Mouse (Mus musculus) gastrocnemius, postnatal 36 days (tissue): Measurements from ENCODE around the gene Tmem164. TPM values are rescaled to one million over a fixed set of nuclear protein-coding genes. Genes with fewer than 3 reads are reported as not detected.
A peak's percentile ranks its signal among the peaks of the same experiment; 100 is the strongest.

Source experiments
- DNase-seq, 2 experiments: peaks; one replicate each; pipeline ENCODE4 v3.0.0; 2022
- intact Hi-C: fragments of 180-260 bp; cut with DNase I; formaldehyde crosslinking; loops from one replicate; pipeline ENCODE4 v1.15.1; 2025
- total RNA-seq, 2 experiments: library from RNA; stranded (reverse); gene quantifications; 2 replicates each; pipeline ENCODE4 v1.2.3; 2021

Tmem164 gene
- total RNA-seq, 2 experiments from 2014 or later, result 2.4 to 2.6 TPM

GRCm38 (mm10) chrX:142737719-142738118 lies 56.5 kb downstream of the Tmem164 start:
- DNase-seq, result peak; percentile 13 to 41
- intact Hi-C loops, result no loop called here

- no peak for DNase-seq
- intact Hi-C loops, result no loop called here
Observed at GRCm38 (mm10) chrX:142747428-142747827, 66.2 kb downstream of the Tmem164 start.

- intact Hi-C loops, result no loop called here
Observed at GRCm38 (mm10) chrX:142748574-142748973, 67.4 kb downstream of the Tmem164 start.

GRCm38 (mm10) chrX:142750775-142751174 lies 69.6 kb downstream of the Tmem164 start:
- intact Hi-C loops, result no loop called here
- no peak for DNase-seq

More at GRCm38 (mm10) chrX:142748574-142748973, 67.4 kb downstream of the Tmem164 start:
- DNase-seq, result no peak

DNA sequence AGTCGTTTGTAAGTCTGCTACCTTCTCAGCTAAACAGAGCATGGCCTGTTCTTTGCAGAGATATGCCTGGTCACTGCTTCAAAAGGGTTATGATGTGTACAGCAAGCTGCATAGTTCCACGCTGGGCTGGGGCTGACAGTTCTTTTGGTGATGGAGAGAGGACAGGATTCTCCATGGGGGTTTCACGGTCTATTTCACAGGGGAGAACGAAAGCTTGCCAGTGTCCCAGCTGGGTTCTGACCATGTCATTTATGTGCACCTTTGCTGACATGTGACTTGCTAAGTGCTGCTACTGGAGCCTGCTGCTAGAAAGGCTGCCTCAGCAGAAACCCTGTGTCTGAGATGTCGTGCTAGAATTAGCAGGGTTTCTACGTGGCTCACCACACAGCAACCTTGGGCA lies 74.3 kb downstream of the Tmem164 start:
- no peak for DNase-seq
- intact Hi-C loops, result no loop called here

- intact Hi-C loops, result no loop called here
- no peak for DNase-seq
Observed at GRCm38 (mm10) chrX:142760415-142760814, 79.2 kb downstream of the Tmem164 start.

DNA sequence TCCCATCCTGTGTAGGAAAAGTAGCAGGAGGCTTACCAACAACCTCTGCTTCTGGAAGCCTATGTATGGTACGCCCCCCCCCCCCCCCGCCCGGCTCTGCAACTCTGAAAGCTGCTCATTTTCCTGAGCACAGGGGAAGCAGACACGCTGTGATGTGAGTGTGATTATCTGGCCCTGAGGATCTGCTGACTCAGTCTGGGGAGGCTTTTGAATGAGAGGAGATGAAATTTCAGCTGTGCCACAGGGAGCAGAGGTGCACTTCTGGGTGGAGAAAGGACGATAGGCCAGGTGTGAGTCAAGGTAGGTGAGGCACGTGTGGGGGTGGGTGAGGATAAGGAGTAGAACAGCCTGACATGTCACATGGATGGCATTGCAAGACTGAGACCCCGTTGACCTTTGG lies 82.1 kb downstream of the Tmem164 start:
- intact Hi-C loops, result no loop called here
- no peak for DNase-seq

GRCm38 (mm10) chrX:142769698-142770097 lies 88.5 kb downstream of the Tmem164 start:
- intact Hi-C loops, result no loop called here
- DNase-seq, result no peak

DNA sequence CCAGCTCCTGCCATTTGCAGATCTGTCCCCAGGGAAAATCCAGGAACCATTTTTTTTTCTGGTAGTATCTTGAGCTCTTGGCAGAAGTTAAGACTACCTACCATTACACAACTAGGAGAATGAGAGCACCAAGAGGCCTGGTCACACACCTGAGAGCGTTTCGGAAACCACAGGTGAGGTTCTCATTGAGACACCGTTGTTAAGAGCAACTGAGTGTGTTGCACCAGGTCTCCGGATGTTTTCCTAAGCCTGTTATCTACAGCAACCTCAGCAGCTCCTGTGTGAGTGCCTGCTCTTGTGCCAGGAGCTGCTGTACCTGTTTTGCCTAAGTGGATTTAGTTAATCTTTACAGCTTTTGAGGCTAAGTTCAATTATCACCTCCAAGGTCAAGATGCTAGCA lies 92.5 kb downstream of the Tmem164 start:
- DNase-seq, result no peak
- intact Hi-C loops, result no loop called here

DNA sequence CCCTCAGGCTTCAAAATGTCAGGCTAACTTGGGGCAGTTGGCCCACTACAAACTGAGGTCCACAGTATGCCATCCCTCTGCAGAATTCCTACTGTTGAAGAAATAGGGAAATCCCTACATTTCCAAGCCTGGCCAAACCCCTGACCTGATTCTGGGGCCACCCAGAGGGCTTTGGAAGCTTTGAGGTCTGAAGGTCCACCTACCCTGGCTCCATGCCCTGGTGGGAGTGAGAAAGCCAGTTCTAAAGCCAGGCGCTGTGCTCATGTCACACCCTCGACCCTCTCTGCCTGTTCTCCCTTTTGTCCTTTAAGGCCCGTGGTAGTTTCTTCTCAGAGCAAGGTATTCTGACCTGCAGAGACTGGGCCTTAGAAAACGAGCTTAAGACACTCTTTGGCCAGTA lies 94.9 kb downstream of the Tmem164 start:
- DNase-seq, result no peak
- intact Hi-C loops, result no loop called here

DNA sequence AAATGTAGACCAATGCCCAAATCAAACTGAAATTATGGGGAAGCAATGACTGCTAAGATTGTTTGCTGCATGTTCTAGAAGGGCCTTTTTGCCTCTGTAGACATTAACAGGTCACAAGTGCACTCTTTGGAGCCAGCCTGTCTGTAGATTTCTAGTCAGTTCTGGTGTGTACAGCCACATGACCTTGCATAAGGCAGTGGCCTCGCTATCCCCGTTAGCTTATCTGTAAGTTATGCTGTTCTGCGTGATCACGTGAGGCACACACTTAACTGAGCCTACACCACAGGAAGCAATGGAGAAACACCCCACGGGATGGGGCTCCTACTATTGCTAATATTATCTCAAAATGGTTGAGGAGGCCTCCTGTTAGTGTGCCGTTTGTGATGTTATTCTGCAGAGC lies 97.4 kb downstream of the Tmem164 start:
- intact Hi-C loops, result no loop called here
- DNase-seq, result no peak

- intact Hi-C loops, result no loop called here
- DNase-seq, result no peak
Observed at GRCm38 (mm10) chrX:142786160-142787052, 105.2 kb downstream of the Tmem164 start.

- no peak for DNase-seq
- intact Hi-C loops, result no loop called here
Observed at GRCm38 (mm10) chrX:142792185-142792584, 111.0 kb downstream of the Tmem164 start.

GRCm38 (mm10) chrX:142794069-142794610 lies 112.9 kb downstream of the Tmem164 start:
- intact Hi-C loops, result no loop called here
- DNase-seq, result no peak

- no peak for DNase-seq
- intact Hi-C loops, result no loop called here
Observed at GRCm38 (mm10) chrX:142804596-142804995, 123.4 kb downstream of the Tmem164 start.

DNA sequence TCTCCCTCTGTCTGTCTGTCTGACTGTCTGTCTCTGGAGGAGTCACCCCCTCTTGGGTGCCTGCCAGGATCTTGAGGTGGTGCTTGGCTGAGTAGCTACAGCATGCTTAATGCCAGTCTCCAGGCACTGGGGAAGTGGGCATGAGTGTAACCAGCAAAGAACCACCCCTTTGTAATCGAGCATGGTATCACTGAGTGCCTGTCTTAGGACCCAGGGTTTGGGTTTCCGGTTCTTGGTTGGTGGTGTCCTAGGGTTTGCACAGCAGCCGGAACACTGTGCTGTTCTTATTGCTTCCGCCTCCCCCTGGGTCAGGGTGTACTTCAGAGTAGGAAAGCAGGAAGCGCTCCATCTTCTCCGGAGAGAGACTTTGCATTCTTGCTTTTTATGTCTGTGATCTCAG lies 124.9 kb downstream of the Tmem164 start:
- no peak for DNase-seq
- intact Hi-C loops, result no loop called here

GRCm38 (mm10) chrX:142806620-142807061 lies 125.4 kb downstream of the Tmem164 start:
- DNase-seq, result no peak
- intact Hi-C loops, result no loop called here

DNA sequence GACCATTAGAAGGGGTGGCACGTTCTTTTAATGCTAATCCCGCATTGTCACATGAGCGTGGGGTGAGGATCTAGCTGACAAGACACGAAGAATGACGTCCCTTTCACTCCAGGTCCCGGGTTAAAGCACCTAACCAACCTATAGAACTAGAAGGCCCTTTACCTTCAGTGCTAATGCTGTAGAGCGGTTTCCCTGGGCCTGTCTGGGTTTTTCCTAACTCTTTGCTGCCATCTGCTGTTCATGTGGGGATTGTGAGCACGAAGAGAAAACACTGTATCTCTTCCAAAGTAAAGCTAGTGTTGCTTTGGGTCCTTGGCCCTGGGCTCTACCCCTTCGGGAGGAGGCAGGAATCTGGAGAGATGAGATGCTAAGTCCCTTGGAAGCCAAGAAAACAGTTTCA lies 127.2 kb downstream of the Tmem164 start:
- peak in 1 of 2 experiments; percentile 24 for DNase-seq
- intact Hi-C loops, result loop anchor here (2.0 kb wide), 1 partner anchor 254 kb away; no protein-coding TSS in a partner anchor

DNA sequence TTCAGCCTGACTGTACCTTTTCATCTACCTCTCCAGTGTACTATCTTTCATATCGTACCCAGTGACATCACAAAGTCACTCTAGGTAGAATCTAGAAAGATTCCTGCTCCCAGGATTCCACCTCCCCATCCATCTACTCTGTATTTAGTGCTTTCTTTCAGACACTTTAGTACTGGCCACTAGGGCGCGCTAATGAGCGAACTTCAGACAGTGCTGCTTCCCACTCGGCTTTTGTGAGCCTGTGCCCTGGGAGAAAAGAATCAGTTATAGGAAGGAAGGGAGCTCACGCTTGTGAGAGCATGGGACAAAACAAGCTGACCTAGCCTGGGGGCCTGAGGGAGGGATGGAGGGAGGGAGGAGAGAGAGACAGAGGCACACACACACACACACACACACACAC lies 131.9 kb downstream of the Tmem164 start:
- no peak for DNase-seq
- intact Hi-C loops, result no loop called here

- intact Hi-C loops, result no loop called here
- no peak for DNase-seq
Observed at GRCm38 (mm10) chrX:142818057-142818682, 137.0 kb downstream of the Tmem164 start.

- no peak for DNase-seq
- intact Hi-C loops, result loop anchor here (2.0 to 10.0 kb wide), 3 partner anchors 144 to 626 kb away; partner anchors contain the start of gene Ammecr1
Observed at GRCm38 (mm10) chrX:142821239-142821638, 140.0 kb downstream of the Tmem164 start.
